Mouse (Mus musculus) erythroblast, embryonic 14.5 days (primary cell): ENCODE measurements around the gene Uspl1. TPM values are rescaled to one million over a fixed set of nuclear protein-coding genes. Genes with fewer than 3 reads are reported as not detected.
A peak's percentile ranks its signal among the peaks of the same experiment; 100 is the strongest.

Source experiments
- H3K27me3 ChIP-seq: 2 replicates; pipeline ENCODE4 v1.6.1; 2012; ENCODE audit warnings: inconsistent platforms; ENCODE audit not compliant: control insufficient read depth
- H3K36me3 ChIP-seq: 2 replicates; pipeline ENCODE4 v1.6.1; 2012; ENCODE audit warnings: mild to moderate bottlenecking, inconsistent platforms; ENCODE audit not compliant: control insufficient read depth
- H3K4me1 ChIP-seq: 2 replicates; pipeline ENCODE4 v1.6.1; 2012; ENCODE audit warnings: inconsistent platforms; ENCODE audit not compliant: control insufficient read depth
- H3K4me3 ChIP-seq: replicated peaks from 2 replicates; pipeline ENCODE3; 2012; ENCODE audit warnings: moderate library complexity, mild to moderate bottlenecking, inconsistent platforms
- H3K9me3 ChIP-seq: 2 replicates; pipeline ENCODE4 v1.6.1; 2012; ENCODE audit warnings: low read length, inconsistent platforms, mixed read lengths; ENCODE audit not compliant: control insufficient read depth
- GATA1 ChIP-seq: IDR thresholded peaks from 2 replicates; pipeline ENCODE4 v1.6.1; 2012; ENCODE audit warnings: low read length, inconsistent platforms, mixed read lengths
- TAL1 ChIP-seq: IDR thresholded peaks from 3 replicates; pipeline ENCODE4 v1.6.1; 2012; ENCODE audit warnings: low read length, inconsistent platforms, mixed read lengths
- polyA plus RNA-seq: library from polyadenylated mRNA; stranded (reverse); fragments of >175 nt; gene quantifications from 2 replicates; pipeline ENCODE4 v1.2.3, GENCODE M21; 2012

Gene Uspl1
- polyA plus RNA-seq, 1 experiment, result 0.09 TPM

DNA sequence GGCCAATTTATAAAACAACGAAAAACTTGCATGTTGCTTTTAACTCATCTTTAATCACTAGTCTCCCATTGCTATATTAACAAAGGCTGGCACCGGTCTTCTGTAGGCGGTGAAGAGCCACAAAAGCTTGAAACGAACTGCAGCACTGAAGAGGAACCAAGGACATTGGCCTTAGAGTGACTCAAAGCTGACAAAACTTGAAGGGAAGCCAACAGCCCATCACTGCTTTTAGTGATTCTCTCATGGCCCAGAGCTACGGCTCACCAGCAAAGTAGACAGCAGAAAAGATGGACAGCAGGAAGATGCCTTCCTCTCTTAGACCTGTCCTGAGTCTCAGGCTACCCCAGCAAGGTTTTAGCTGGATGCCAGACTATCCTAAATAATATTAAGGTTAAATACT, 58.3 kb downstream of the Uspl1 start:
- Histone ChIP-seq H3K9me3 (peaks cover 14% of the 10 kb centered on the region), H3K27me3 (no peaks in the 10 kb centered on the region; the same call in 1 of the 2 replicates), H3K4me3 (no peak overlapping the region), H3K4me1 (peaks cover 27% of the 10 kb centered on the region), H3K36me3 (no peaks in the 10 kb centered on the region)
- TF ChIP-seq TAL1 (no peak), GATA1 (no peak)

DNA sequence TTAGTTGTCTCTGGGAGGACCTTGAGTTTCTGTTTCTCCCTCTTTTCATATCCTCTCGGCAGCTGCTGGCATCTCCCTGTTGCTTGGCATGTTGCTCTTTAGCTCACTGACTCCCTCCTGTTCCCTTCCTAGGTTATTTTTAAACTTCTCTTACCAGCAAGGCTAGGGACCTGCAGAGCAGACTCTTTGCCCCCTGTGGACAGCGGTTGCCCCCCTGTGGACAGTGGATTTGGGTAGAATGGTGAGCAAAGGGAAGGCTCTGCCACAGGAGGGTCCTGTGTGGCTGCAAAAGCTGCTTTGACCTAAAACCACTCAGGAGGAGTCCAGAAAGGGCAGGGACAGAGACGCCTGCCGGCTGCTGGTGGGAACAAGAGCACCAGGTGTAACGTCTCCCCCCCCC, 58.9 kb downstream of the Uspl1 start:
- H3K4me1 ChIP-seq, result peaks cover 32% of the 10 kb centered on the region

DNA sequence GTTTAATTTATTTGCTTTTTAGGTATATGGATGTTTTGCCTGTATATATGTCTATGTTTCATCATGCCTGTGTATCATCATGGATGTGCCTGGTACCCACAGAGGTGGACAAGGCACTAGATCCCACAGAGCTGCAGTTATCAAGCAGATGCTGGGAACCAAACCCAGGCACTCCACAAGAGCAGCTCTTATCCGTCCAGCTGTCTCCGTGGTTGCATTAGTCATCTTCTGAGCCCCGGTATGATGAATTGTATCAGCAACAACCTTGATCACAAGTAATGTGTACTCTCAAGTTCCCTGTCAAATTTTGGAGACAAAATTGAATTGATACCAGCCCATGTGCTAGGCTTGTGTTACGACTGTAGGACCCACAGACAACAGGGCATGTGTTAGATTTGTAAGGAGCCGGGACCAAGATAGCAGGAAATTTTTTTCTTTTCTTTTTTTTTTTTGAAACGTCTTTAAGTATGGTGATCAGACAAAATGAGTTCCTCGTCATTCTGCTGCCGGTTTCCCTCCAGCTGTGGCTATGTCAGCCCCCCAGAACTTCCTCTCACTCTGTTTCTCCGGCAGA, 61.3 kb downstream of the Uspl1 start:
- H3K4me3 ChIP-seq, result peak overlapping the region; percentile 74
- H3K36me3 ChIP-seq, result no peaks in the 10 kb centered on the region
- H3K4me1 ChIP-seq, result peaks cover 34% of the 10 kb centered on the region
- H3K9me3 ChIP-seq, result peaks cover 14% of the 10 kb centered on the region
- H3K27me3 ChIP-seq, result no peaks in the 10 kb centered on the region; the same call in 1 of the 2 replicates
- TF ChIP-seq TAL1 (no peak), GATA1 (no peak)

More for the DNA sequence above, 58.9 kb downstream of the Uspl1 start:
- TF ChIP-seq GATA1 (no peak), TAL1 (no peak)
- no peak overlapping the region for H3K4me3 ChIP-seq
- no peaks in the 10 kb centered on the region for H3K36me3 ChIP-seq
- no peaks in the 10 kb centered on the region; the same call in 1 of the 2 replicates for H3K27me3 ChIP-seq
- H3K9me3 ChIP-seq, result peaks cover 14% of the 10 kb centered on the region

DNA sequence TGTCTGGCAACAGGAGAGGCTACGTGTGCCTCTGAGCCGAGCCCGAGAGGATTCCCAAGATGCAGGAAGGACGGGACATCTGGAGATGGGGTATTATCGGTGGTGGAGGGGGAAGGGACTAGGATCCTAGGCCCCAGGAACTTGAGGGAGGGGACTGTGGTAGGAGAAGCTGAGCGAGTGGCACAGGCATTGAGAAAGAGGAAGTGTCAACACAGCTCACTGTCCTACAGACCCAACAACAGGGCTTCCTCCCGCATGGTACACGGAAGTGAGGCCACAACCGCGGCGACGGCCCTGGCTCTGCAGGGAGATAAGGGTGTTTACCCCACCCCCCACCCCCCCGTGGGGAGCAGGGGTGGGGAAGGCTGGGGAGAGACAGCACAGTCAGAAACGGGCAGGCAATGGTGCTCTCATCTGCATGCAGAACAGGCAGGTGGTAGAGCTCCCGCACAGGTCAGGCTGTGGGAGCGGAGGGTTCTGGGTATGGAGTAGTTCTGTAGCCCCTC, 61.9 kb downstream of the Uspl1 start:
- no peaks in the 10 kb centered on the region for H3K36me3 ChIP-seq
- peaks cover 34% of the 10 kb centered on the region for H3K4me1 ChIP-seq
- TF ChIP-seq TAL1 (no peak), GATA1 (peak; percentile 72)
- H3K27me3 ChIP-seq, result no peaks in the 10 kb centered on the region; the same call in 1 of the 2 replicates
- H3K4me3 ChIP-seq, result peak overlapping the region; percentile 74
- H3K9me3 ChIP-seq, result peaks cover 11% of the 10 kb centered on the region

DNA sequence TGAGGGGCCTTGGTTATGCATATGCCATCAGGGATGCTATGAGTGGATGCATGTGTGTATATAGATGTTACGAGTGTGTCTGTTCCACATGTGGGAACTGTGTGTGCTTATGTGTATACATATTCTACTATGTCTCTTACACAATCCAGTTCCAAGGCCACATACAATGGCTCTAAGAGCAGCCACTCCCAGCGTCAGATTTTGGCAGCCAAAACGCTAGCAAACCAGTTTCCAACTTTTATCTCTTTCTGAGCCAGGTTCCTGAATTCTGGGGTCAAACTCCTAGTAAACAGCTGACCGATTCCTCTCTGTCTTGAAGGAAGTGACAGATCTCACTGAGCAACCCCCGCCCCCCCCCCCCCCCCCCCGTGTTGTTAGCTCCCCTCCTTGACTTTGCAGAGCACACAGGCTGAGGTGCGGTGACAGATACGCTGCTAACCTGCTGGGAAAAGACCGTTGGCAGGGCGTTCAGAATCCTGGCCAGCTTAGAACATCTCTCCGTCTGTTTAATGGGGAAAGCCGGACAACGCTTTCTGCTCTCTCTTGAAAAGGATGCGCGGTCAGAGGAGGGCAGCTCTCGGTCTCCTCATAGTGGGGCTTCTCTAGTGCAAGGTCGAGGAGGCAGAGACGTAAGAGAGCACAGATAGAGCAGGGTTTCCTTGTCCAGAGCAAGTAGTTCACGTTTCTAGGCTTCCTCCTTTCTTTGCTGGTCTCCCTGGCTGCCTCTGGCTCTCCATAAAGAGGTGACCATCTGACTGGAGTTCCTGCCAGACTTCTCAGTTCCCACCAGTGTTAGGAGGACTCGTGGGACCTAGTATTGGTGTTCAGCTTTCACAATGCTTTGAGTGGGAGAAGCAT, 63.1 kb downstream of the Uspl1 start:
- Histone ChIP-seq H3K36me3 (no peaks in the 10 kb centered on the region), H3K4me1 (peaks cover 34% of the 10 kb centered on the region), H3K9me3 (peaks cover 7% of the 10 kb centered on the region), H3K27me3 (no peaks in the 10 kb centered on the region; the same call in 1 of the 2 replicates), H3K4me3 (no peak overlapping the region)
- no peak for TF ChIP-seq GATA1
- TF ChIP-seq TAL1, result no peak

DNA sequence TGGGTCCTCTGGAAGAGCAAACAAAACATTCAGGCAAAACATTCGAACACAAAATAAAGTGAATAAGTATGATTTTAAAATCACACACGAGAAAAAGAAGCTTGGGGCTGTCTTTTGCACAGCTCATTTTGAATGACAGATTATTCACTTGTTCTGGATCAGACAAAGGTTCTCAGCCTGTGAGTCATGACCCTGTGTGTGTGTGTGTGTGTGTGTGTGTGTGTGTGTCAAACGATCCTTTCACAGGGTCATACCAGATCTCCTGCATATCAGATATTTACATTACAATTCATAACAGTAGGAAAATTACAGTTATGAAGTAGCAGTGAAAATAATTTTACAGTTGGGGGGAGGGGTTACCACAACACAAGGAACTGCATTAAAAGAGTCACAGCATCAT, 68.2 kb downstream of the Uspl1 start:
- Histone ChIP-seq H3K9me3 (no peaks in the 10 kb centered on the region), H3K4me1 (peaks cover 9% of the 10 kb centered on the region), H3K27me3 (no peaks in the 10 kb centered on the region; the same call in 1 of the 2 replicates), H3K36me3 (no peaks in the 10 kb centered on the region), H3K4me3 (no peak overlapping the region)
- TF ChIP-seq TAL1, result no peak

DNA sequence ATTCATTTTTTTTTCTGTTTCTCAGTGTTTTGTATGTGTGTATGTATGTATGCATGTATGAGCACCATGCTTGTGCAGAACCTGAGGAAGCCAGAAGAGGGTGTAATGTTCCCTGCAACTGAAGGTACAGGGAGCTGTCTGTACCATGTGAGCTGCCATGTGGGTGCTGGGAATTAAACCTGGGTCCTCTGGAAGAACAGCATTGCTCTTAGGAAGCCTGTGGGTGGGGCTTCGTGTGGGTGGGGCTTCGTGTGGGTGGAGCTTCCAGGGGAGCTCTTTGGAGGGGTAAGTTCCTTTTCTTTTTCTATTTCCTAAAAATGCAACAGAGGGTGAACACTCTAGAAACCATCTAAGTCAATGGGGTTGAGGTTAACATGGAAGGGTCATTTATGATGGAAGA, 69.3 kb downstream of the Uspl1 start:
- Histone ChIP-seq H3K9me3 (no peaks in the 10 kb centered on the region), H3K36me3 (no peaks in the 10 kb centered on the region), H3K4me3 (no peak overlapping the region), H3K4me1 (no peaks in the 10 kb centered on the region; the same call in 1 of the 2 replicates), H3K27me3 (no peaks in the 10 kb centered on the region)
- TF ChIP-seq GATA1 (no peak), TAL1 (no peak)

DNA sequence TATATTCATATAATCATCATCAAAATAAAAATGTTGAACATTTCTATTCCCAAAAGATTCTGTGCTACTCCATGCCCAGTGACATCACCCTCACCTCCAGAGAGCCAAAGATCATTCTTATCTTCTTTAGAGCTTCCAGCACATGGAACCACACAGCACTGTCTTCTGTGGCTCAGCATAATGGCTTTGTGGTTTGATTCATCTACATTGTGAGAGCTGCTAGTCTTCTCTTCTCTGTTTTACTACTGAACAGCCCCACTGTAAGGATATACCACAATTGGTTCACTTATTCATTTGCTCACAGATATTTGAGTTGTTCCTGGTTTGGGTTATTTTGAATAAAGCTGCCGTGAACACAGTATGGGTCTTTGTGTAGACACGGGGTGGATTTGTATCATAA, 71.4 kb downstream of the Uspl1 start:
- TF ChIP-seq GATA1 (no peak), TAL1 (no peak)
- Histone ChIP-seq H3K4me3 (no peak overlapping the region), H3K4me1 (no peaks in the 10 kb centered on the region), H3K36me3 (no peaks in the 10 kb centered on the region), H3K27me3 (no peaks in the 10 kb centered on the region), H3K9me3 (no peaks in the 10 kb centered on the region)

DNA sequence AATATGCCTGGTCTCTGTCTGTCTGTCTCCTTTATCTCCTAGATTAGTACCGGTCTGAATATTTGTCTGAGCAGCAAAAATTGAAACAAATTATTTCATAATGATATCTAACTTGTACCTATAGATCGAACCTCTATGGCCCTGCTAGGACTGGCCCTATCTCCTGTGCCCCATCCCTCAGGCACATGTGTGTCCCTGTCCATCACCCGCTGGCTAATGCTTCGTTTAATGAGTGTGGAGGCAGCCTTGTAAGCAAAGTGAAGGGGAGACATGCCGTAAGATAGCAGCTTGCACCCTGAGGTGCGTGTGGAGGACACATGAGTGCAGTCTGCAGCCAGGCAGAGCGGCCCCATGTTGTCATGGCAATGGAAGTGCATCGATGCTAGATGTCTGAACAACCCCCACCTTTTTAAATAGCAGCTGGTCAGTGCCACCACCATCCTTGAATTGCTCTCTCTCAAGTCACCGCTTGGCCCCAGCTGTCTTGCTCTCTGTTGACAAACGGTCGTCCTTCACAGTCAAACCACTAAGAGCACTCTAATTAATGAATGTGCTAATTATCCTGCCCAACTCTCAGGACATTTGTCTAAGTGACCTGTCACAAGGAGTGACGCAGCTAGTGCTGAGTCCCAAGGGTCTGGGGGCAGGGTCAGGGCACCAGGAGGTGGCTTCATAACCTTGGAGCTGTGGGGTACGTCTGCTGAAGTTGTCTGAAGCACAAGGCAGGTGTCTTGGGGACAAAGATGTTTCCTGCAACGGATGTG, 73.5 kb downstream of the Uspl1 start:
- H3K4me1 ChIP-seq, result no peaks in the 10 kb centered on the region
- H3K4me3 ChIP-seq, result no peak overlapping the region
- no peak for TF ChIP-seq TAL1
- no peak for TF ChIP-seq GATA1
- no peaks in the 10 kb centered on the region for H3K36me3 ChIP-seq
- no peaks in the 10 kb centered on the region for H3K27me3 ChIP-seq
- no peaks in the 10 kb centered on the region for H3K9me3 ChIP-seq
